Mouse (Mus musculus): ENCODE measurements around the gene Mios.

The Mios gene

DNA sequence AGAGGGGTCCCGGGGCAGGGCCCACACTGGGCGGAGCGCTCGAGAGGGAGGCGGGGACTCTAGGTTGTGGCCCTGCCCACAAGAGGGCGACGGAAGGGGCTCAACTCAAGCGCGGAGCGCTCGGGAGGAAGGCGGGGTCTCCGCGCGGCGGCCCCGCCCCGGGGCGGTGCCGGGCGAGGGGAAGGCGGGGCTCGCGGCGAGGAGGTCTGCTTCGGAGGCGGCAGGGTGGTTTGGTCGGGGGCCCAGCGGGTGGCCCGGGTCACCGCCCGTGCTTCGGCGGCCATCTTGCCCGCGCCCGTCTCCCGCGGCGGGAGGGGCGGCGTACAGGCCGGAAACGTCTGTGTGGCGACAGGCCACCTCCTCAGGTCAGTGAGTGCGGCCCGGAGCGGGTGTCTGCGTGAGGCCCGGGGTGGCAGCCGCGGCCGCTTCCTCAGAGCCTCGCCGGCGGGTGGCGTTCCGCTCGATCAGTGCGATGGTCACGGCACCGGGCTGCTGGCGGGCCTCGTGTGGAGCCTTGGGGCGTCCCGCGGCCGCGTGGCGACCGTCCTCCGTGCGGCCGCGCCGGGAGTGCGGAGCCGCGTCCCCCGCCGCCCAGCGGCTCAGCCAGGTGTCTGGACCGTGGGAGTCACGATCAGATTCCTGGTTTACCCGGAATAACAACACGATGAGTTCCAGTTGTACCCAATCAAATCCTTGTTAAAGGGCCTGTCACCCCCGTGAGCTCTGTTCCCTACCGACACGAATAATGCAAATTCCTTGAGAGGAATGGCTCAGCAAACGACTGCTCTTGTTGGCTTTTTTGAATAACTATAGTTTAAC is at the start of gene Mios:
Gene Mios (plus strand): TSS at position 176 of the 819 bp plus-strand sequence.
- no peak for TF ChIP-seq GATA4 (IDR thresholded peaks at IDR 0.05; ENCODE audit: insufficient replicate concordance, low read length)

DNA sequence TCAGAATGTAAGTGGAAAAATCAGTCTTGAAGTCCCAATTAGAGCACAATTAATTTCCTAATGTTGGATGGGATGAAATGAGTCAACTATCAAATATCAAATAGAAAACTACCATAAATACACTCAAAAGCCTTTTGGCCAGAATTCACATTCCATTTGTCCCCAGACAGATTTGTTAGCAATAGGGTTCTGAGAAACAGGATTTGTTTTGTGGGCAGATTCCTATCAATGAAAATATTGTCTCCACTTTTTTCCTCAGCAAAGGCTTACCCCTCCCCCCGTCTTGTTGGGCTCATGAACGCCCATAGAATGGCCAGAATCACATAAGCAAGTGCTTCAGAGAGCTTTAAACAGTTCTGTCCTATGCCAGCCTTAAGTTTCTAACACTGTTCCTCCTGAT is 49.0 kb upstream of the Mios start:
- TF ChIP-seq GATA4 (IDR thresholded peaks at IDR 0.05; ENCODE audit: insufficient replicate concordance, low read length) = no peak

DNA sequence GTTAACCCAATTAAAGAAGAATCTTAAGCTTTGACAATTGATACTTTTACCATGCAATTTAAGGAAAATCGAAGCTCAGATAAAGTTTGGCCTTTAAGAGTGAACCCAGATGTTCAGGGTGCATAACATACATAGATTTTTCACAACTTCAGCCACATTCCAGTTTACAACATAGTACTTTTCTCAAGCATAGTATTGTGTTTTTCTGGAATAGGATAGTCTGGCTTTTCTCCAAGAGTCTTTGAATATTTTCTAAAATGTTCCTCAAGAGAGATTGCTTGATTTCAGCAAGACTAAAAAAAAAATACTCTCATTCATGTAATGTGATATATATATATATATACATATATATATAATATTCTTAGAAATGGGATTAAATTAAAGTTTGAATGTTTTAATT is 44.3 kb upstream of the Mios start:
- TF ChIP-seq GATA4 (IDR thresholded peaks at IDR 0.05; ENCODE audit: insufficient replicate concordance, low read length) = no peak

DNA sequence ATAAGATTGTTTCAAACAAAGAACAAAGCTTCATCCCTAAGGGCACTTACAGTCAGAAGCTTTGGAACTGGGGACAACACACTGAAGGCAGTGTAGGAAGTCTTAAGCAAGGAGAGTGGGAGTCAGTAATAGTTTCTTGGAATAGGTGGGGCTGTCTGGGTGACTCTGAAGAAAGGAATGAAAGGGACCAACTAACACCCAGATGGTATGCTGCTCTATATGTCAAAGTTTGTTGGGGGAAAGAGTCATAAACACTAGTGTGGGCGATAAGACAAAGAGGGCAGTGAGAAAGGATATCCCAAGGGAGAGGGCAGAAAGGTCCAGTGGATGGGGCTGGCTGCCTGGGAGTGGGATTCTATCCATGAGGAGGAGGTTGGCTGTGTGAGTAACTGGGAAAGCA is 36.9 kb upstream of the Mios start:
- no peak for TF ChIP-seq GATA4 (IDR thresholded peaks at IDR 0.05; ENCODE audit: insufficient replicate concordance, low read length)

DNA sequence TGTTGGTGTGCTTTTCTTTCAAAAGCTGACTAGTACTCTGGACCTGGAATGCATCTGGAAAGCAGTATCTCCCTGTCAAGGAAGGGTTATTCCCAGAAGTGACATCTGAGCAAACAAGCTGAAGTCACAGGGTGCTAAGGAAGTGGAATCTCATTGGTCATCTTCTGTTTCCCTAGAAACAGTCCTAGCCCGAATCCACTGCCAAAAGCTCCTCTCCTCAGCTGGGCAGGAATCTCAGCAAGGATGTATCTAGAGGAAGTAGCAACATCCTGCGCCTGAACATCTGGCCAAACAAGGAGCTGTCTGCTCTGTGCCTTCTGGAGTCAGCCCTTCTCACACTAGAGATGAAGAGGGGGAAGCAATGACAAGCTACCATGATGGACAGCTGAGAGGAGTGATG is 35.0 kb upstream of the Mios start:
- TF ChIP-seq GATA4 (IDR thresholded peaks at IDR 0.05; ENCODE audit: insufficient replicate concordance, low read length) = no peak

DNA sequence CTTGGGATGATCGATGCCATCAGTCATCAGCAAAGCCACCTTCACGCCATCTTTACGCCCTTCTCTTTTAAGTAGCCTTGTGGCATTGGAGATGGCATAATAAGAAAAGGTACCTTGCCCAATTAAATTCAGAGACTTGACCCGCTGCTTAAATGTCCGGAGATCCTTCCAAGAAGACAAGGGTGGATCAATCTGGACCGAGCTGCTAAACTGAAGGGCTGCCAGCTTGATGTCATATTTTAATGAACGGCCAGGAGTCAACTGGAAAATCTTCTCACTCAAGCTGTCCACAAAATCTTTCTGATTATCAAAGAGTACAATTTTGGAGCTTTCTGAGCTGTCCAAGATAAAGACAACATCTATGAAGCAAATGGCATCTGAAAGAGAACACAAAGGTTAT is 33.7 kb upstream of the Mios start:
- TF ChIP-seq GATA4 (IDR thresholded peaks at IDR 0.05; ENCODE audit: insufficient replicate concordance, low read length) = no peak

DNA sequence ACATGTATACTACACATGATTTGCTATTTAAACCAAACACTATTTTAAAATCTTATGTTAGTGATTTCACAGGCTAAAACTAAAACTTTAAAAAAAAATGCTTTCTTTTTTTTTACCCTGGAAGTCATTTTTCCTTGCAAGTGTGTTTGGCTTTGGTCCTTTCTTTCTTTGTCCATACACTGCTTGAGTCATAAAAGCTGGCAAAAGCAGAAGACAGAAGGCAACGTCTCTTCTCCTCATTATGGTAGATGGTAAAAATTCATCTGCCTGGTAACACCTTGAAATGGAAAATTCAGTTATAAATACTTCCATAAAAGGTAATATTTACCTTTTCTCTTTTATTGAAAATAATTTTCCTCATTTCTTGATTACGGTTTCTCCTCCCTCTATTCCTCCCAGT is 32.9 kb upstream of the Mios start:
- no peak for TF ChIP-seq GATA4 (IDR thresholded peaks at IDR 0.05; ENCODE audit: insufficient replicate concordance, low read length)

DNA sequence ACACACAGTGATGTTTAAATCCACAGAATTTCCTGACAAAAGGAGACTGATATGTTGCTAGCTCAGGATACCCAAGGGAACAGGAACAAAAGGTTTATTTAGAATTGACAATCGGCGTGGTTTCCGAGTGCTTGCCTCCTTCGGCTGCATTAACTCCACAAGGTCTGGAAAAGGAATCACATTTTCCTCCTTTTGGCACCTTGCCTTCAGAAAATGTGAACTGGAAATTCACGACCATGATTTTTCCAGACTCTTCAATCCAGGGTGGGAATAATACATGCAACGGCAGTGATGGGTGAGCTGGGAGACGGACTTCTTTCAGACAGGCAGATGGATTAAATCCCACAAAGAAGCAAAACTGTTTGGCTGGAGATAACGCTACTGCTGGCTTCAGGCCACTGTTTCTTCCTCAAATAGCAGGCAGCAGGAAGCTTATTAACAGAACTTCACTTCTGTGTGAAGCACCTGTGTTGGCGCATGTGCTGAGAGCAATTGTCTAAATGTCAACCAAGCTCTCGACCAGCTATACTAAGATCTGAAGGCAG is 30.6 kb upstream of the Mios start:
- no peak for TF ChIP-seq GATA4 (IDR thresholded peaks at IDR 0.05; ENCODE audit: insufficient replicate concordance, low read length)

DNA sequence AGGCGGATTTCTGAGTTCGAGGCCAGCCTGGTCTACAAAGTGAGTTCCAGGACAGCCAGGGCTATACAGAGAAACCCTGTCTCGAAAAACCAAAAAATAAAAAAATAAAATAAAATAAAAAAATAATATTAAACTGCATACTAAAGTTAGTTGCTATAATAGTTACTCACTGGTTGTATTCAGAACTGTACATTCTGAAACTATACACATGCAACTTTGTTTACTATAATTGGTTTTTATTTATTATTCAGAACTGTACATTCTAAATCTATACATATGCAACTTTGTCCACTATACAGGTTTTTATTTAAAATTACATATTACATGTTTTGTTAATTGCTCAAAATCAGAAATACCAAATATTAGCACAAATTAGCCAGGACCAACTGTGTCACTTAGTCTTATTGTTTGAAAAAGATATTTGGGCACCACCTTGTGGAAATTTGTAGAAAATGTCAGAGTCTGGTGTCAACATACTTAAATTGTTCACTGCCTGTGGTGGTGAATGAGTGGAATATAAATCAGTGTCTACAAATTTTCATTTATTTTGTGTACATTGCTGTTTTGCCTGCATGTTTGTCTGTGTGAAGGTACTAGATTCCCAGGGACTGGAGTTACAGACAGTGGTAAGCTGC is 20.3 kb upstream of the Mios start:
- no peak for TF ChIP-seq GATA4 (IDR thresholded peaks at IDR 0.05; ENCODE audit: insufficient replicate concordance, low read length)

DNA sequence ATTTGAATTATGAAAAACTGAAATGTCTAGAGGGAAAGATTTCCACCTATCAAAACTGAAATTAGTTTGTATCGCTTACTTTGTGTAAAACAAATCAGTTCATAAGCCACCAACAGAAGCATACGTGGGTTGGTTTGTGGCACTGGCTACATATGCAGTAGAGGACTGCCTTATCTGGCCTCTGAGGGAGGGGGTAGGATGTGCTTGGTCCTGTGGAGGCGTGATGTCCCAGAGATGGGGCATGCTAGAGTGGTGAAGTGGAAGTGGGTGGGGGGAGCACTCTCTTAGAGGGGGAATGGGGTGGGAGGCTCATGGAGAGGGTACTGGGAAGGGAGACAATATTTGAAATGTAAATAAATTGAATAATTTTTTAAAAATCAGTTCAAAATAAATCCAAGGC is 19.1 kb upstream of the Mios start:
- no peak for TF ChIP-seq GATA4 (IDR thresholded peaks at IDR 0.05; ENCODE audit: insufficient replicate concordance, low read length)

DNA sequence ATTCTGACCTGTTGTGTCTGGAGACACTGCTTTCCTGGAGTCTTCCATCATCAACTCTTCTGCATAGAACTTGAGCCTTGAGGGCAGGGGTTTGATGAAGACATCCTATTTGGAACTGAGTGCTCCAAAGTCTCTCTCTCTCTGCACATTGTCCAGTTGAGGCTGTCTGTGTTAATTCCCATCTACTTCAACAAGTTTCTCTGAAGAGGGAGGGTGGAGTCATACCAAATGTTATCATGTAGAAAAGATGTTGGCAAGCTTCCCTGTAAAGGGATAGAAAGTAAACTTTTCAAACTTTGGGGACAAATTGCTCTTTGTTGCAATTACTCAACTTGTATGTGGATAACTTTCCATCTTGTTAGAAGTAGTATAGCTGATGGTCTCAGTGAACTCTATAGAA is 16.5 kb upstream of the Mios start, which contains the start of gene Col28a1:
Gene Col28a1 (minus strand): TSS at position 101 of the 400 bp plus-strand sequence.
- TF ChIP-seq GATA4 (IDR thresholded peaks at IDR 0.05; ENCODE audit: insufficient replicate concordance, low read length) = no peak

DNA sequence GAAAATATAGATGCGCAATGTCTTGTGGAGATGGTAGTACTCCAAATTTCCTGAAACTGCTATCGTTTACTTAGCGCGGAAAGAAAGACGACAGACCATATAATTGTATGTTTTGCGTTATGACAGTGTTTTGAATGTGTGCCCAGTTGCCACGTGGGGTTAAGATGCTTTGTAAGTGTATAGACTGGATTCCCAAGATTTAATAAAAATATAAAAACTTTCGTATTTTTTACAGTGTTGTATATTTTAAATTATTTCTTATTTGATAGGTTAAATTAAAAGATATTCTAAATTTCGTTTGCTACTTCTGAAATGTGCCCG is 804 bp downstream of the Mios start:
- TF ChIP-seq GATA4 (IDR thresholded peaks at IDR 0.05; ENCODE audit: insufficient replicate concordance, low read length) = no peak

DNA sequence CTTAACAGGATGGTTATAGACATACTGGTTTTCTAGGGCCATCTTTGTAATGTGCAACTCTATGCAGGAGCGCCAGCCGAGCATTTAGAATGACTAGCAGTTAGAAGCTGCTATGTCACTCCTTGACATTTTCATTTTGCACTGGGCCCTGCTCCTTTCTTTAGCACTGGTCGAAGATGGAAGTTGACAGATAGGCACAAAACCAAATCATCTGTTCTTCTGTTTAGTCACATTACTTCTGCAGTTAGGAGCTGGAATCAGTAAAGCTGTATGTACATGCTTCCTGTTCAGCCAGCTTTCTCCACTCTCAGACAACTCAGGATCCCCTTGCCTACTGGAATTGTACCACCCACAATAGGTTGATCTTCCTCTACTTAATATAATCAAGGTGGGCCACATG is 1.6 kb downstream of the Mios start:
- no peak for TF ChIP-seq GATA4 (IDR thresholded peaks at IDR 0.05; ENCODE audit: insufficient replicate concordance, low read length)

DNA sequence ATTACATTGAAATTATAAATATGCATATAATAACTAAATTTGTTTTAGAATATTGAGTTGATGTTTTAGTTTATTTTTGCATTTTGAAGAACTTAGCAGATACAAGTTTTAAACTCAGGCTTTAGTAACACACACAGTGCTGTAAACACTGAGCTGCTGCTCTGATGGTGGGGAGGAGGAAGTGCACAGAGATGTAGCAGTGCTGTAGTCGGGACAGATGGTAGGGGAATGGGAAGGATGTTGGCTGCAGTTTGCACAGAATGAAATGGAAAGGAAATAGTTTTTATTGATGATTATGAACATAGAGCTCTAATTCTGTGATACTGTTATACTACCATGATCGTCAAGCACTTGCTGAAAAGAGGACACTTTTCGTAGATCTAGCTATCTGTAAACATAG is 18.0 kb downstream of the Mios start:
- no peak for TF ChIP-seq GATA4 (IDR thresholded peaks at IDR 0.05; ENCODE audit: insufficient replicate concordance, low read length)

DNA sequence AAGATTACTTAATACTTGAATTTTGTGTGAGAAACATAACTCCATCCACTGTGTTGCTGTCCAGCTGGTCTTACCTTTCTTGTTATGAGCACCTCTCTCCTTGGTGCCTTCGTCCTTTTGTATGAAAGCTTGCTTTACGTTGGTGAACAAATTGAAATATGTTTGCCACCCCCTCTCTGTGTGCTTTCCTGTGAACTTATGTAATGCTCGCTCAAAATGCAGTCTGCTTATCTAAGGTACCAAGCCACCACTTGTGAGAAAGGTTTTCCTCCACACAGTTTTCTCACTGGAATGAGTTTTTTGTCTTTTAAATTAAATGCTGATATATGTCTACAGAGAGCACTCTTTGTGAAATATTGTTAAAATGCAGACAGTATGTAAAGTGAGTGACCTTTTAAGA is 19.6 kb downstream of the Mios start:
- TF ChIP-seq GATA4 (IDR thresholded peaks at IDR 0.05; ENCODE audit: insufficient replicate concordance, low read length) = no peak

DNA sequence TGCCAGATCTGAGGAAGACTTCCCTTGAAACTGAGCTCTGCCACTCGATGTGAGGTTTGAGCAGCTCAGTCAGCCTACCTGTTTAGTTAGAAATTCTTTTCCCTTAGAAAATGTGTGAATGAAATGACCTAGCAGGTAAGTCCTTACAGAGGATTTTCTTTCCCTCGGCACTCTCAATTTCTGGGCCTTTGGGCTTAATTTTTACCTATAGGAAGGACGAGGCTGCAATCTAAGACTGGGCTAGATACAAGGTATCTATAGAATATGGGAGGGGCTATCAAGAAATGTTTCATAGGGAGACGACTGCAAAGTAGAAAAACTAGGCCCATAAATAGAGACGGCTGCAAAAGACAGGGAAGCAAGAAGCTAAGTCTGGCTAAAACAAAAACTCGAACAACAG is 49.3 kb downstream of the Mios start:
- no peak for TF ChIP-seq GATA4 (IDR thresholded peaks at IDR 0.05; ENCODE audit: insufficient replicate concordance, low read length)
